Mouse (Mus musculus): ENCODE data around the gene Gm42906. TPM values are rescaled to one million over a fixed set of nuclear protein-coding genes. Genes with fewer than 3 reads are reported as not detected.

Gene Gm42906
- polyA plus RNA-seq, 1 experiment from 2014 or later = not detected

DNA sequence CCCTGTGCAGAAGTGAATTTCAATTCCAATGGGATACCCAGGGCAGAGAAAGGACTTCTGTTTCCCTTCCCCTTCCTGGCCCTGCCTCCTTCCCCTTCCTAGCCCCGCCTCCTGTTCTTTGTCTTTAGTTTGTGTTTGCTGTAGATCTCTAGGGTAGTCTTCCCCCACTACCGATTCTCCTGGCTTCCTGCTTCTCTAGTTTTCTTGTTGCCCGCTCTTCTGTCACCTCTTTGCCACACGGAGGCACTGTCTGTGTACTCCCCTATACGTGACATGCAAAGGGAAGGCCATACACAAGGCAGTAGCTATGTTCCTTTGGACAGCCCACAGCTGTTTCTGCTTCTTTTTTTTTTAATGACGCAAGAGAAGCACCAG lies 371.1 kb downstream of the Gm42906 start:
- Histone ChIP-seq H3K27ac (no peak overlapping the region), H3K4me2 (replicated peaks) (no peak overlapping the region), H3K4me1 (peaks cover 18% of the 10 kb centered on the region), H3K9me3 (peaks cover 6% of the 10 kb centered on the region; the same call in 1 of the 2 replicates), H3K27me3 (replicated peaks) (no peaks in the 10 kb centered on the region), H3K9ac (no peak overlapping the region), H3K4me3 (no peak overlapping the region), H3K36me3 (peaks cover 6% of the 10 kb centered on the region)
- WGBS = 70% methylated on average over 6 of the region's 6 CpGs
- no peak for ATAC-seq (ENCODE audit: low FRiP score, low read depth)

DNA sequence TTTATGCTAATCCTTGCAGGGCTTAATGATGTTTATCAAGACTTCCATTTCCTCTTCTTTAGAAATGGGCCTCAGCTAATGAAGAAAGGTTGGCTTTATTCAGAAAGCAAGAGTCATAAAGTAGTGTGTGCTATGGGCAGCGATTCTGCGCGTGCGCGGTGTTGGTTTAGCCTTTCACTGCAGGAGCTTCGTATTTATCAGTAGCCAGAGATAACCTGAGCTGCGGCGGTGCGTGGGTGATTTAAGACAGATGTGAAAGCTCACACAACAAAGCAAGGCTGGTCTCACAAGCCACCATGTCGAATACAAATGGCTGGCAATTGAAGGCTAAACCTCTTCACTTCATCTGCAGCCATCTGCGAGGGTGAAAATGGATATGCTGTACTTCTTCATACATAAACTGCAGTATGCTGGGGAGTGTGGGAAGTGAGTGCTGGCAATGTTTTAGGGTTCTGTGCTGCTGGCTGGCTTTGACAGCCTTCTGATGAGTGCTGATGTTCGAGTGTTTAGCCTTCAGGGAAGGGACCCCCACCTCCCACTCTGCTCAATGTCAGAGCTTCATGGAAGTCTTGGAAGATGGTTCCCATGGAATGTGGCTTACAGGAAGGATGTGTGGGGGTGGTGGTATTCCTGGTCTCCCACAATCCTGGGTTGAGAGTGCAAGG lies 371.6 kb downstream of the Gm42906 start:
- Histone ChIP-seq H3K4me2 (replicated peaks) (no peak overlapping the region), H3K27ac (0 out of 2 replicates have a peak overlapping the region, but pooled peaks have one; percentile 47), H3K9ac (no peak overlapping the region), H3K36me3 (peaks cover 5% of the 10 kb centered on the region; the same call in 1 of the 2 replicates), H3K4me1 (peaks cover 18% of the 10 kb centered on the region), H3K27me3 (replicated peaks) (no peaks in the 10 kb centered on the region), H3K9me3 (0 out of 2 replicates have a peak, but pooled peaks cover 6% of the 10 kb centered on the region), H3K4me3 (no peak overlapping the region)
- peak; percentile 29; the same call in 1 of the 2 replicates for ATAC-seq (ENCODE audit: low FRiP score, low read depth)
- 69% methylated on average over 12 of the region's 12 CpGs for WGBS

DNA sequence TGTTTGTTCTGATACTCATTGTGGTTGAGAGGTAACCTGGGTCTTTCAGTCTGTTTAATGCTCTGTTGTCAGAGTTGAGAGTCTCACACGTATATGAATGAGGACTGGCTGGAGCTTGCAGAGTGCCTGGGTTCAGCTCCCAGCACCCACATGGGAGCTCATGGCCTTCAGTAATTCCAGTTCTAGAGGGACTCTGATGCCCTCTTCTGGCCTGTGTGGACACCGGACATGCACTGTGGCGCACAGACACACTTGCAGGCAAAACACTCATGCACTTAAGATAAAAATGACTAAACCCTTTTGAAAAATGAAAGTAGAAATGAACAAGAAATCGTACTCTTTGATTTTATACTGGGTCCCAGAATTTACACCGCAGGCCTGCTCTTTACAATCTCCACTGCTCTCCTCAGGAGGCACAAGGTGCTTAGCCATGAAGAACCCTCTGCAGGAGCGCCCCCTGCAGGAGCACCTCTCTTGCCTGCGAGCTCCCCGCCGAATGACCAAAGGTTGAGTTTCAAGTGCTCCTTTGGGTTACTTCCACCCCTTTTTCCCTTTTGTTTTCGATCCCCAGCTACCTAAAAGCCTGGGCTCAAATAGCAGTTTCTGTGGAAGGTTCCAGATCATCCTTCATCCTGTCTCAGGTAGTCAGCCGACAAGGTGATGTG lies 372.4 kb downstream of the Gm42906 start:
- Histone ChIP-seq H3K4me2 (replicated peaks) (no peak overlapping the region), H3K9me3 (0 out of 2 replicates have a peak, but pooled peaks cover 6% of the 10 kb centered on the region), H3K4me1 (peaks cover 16% of the 10 kb centered on the region), H3K36me3 (peaks cover 9% of the 10 kb centered on the region), H3K4me3 (no peak overlapping the region), H3K27me3 (replicated peaks) (no peaks in the 10 kb centered on the region), H3K9ac (no peak overlapping the region), H3K27ac (no peak overlapping the region)
- 93% methylated on average over 11 of the region's 11 CpGs for WGBS
- ATAC-seq (ENCODE audit: low FRiP score, low read depth) = no peak

DNA sequence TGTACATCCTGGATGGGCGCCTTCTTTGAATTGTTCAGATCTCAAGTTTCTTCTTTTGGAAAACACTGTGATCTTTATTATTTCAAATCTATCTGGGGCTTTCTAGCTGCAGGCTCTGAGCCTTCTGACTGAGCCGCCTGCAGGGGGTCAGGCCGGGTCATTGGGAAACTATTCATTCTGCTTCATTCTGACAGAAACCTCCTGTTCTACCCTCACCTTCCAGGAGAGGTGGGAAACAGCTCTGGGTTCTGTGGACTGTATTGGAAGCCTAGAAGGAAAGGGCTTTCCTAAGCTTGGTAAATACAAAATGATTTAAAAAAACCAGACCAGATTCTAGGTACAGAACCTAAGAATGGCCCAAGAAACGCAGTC lies 373.2 kb downstream of the Gm42906 start:
- Histone ChIP-seq H3K27ac (no peak overlapping the region), H3K27me3 (replicated peaks) (no peaks in the 10 kb centered on the region), H3K4me1 (peaks cover 11% of the 10 kb centered on the region), H3K9me3 (0 out of 2 replicates have a peak, but pooled peaks cover 6% of the 10 kb centered on the region), H3K9ac (no peak overlapping the region), H3K4me2 (replicated peaks) (no peak overlapping the region), H3K36me3 (peaks cover 9% of the 10 kb centered on the region), H3K4me3 (no peak overlapping the region)
- no peak for ATAC-seq (ENCODE audit: low FRiP score, low read depth)
- WGBS = 59% methylated on average over 4 of the region's 4 CpGs

DNA sequence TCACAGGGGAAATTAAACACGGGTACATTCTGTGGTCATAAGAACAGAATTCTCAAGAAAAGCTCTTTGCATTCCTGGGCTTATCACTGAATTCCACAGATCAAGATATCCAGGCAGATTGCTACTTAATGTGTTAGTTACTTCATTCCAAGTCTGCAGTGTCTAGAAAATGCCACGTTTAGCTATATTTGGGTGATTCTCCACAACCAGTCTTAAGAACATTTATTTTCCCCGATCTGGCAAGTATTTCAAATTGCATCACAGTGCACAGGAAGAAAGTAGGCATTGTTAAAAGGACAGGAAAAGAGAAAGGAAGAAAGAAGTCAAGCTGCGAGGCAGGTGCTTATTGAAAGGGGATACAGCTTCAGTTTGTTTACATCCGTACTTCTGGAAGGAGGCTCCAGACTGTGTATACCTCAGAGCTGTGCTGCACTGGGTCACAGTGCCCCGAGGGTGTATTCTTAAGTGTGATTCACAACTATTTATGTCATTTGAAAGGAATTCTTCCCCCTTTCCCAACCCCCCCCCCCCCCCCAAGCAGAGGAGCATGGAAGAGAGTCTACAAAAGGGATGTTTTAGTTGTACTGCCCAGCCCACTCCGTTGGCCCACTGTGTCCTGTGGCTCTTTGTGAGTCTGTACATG lies 373.7 kb downstream of the Gm42906 start:
- no peak overlapping the region for H3K4me2 ChIP-seq (replicated peaks)
- no peaks in the 10 kb centered on the region for H3K27me3 ChIP-seq (replicated peaks)
- H3K27ac ChIP-seq = no peak overlapping the region
- H3K36me3 ChIP-seq = peaks cover 9% of the 10 kb centered on the region
- no peak; the same call in 1 of the 2 replicates for ATAC-seq (ENCODE audit: low FRiP score, low read depth)
- no peak overlapping the region for H3K4me3 ChIP-seq
- H3K9ac ChIP-seq = no peak overlapping the region
- 48% methylated on average over 7 of the region's 7 CpGs for WGBS
- peaks cover 11% of the 10 kb centered on the region for H3K4me1 ChIP-seq
- H3K9me3 ChIP-seq = 0 out of 2 replicates have a peak, but pooled peaks cover 6% of the 10 kb centered on the region

DNA sequence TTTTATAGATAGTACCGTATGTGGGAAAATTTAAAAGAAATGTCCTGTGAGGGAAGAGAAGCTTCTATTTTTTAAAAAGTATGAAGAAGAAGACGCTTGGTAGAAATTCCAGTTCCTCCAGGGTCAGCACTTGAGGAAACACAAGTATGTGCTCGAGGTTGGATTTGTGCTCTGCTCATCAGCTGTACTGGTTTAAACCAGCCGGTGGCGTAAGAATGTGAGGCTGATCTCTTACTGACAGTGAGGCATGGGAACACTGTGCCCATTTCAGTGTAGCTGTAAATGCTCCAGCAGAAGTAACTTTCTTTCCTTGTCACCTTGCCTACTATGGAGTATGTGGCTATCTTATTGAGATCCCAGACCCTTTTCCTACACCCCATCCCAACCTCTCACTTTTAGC lies 374.8 kb downstream of the Gm42906 start:
- Histone ChIP-seq H3K36me3 (peaks cover 9% of the 10 kb centered on the region), H3K27me3 (replicated peaks) (no peaks in the 10 kb centered on the region), H3K4me2 (replicated peaks) (no peak overlapping the region), H3K4me3 (no peak overlapping the region), H3K9ac (no peak overlapping the region), H3K4me1 (peaks cover 11% of the 10 kb centered on the region), H3K9me3 (0 out of 2 replicates have a peak, but pooled peaks cover 6% of the 10 kb centered on the region), H3K27ac (no peak overlapping the region)
- ATAC-seq (ENCODE audit: low FRiP score, low read depth) = no peak
- WGBS = 88% methylated on average over 5 of the region's 5 CpGs

DNA sequence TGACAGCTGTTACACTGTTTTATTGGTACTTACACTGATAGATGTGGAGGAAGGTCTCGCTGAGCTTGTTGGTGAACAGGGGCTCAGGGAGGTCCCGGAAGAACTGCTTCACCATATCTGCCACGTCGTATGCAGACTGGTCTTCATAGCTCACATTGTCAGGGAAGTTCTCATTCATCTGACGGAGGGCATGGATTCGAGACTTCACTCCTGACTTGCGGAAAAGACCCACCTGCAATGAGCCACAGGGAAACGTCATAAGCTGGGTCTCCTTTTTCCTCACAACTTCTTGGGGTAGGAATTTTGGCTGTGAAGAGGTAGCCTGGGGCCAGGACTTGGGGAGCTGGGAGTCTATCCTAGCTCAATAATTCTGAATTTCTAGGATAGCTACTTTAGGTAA lies 375.6 kb downstream of the Gm42906 start:
- H3K4me3 ChIP-seq = no peak overlapping the region
- WGBS = 92% methylated on average over 8 of the region's 8 CpGs
- H3K4me2 ChIP-seq (replicated peaks) = no peak overlapping the region
- H3K9ac ChIP-seq = no peak overlapping the region
- H3K27me3 ChIP-seq (replicated peaks) = no peaks in the 10 kb centered on the region
- no peak overlapping the region for H3K27ac ChIP-seq
- peaks cover 9% of the 10 kb centered on the region for H3K36me3 ChIP-seq
- no peak for ATAC-seq (ENCODE audit: low FRiP score, low read depth)
- H3K9me3 ChIP-seq = 0 out of 2 replicates have a peak, but pooled peaks cover 6% of the 10 kb centered on the region
- H3K4me1 ChIP-seq = peaks cover 11% of the 10 kb centered on the region

DNA sequence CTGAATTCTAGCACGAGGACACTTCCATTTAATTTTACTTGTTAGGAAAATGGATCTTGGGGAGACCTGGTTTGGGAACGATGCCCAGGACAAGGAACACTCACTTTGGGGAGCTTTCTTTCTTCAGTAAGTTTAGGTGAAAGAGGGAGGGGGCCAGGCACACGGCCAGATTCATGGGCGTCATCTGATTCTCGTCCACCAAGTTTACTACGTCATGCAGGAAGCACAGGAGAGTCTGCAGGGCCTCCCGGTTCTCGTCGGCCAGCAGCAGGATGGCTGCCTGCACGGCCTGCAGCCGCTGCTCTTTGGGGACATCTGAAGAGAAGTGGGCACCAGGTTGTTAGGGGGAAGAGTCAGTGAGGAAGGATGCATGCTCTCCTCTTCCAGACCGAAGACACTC lies 380.5 kb downstream of the Gm42906 start:
- H3K9ac ChIP-seq = no peak overlapping the region
- ATAC-seq (ENCODE audit: low FRiP score, low read depth) = no peak
- WGBS = 81% methylated on average over 12 of the region's 12 CpGs
- H3K27me3 ChIP-seq (replicated peaks) = no peaks in the 10 kb centered on the region
- no peaks in the 10 kb centered on the region for H3K4me1 ChIP-seq
- H3K27ac ChIP-seq = no peak overlapping the region
- H3K4me2 ChIP-seq (replicated peaks) = no peak overlapping the region
- H3K9me3 ChIP-seq = 0 out of 2 replicates have a peak, but pooled peaks cover 6% of the 10 kb centered on the region
- peaks cover 14% of the 10 kb centered on the region for H3K36me3 ChIP-seq
- no peak overlapping the region for H3K4me3 ChIP-seq

DNA sequence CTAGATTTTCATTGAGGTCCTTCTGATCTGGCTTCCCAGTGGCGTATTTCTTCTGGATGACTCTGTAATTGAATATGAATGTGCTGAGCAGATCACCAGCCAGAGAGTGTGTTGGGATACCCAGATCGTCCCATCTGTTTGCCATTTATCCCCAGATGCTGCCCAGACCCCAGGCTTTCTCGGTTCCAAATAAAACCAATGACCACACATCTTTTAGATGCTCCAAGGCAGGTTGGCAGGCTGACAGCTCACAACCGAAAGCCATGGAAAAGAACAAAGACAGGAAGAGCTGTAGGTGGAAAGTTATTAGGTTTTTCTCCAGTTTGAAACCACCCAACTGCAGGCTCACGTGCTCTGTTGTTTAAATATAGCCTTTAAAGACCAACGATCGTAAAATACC lies 381.0 kb downstream of the Gm42906 start:
- Histone ChIP-seq H3K9me3 (0 out of 2 replicates have a peak, but pooled peaks cover under 1% of the 10 kb centered on the region), H3K4me2 (replicated peaks) (no peak overlapping the region), H3K36me3 (peaks cover 12% of the 10 kb centered on the region), H3K9ac (no peak overlapping the region), H3K4me3 (no peak overlapping the region), H3K4me1 (no peaks in the 10 kb centered on the region), H3K27me3 (replicated peaks) (no peaks in the 10 kb centered on the region), H3K27ac (no peak overlapping the region)
- ATAC-seq (ENCODE audit: low FRiP score, low read depth) = no peak
- 68% methylated on average over 7 of the region's 7 CpGs for WGBS

DNA sequence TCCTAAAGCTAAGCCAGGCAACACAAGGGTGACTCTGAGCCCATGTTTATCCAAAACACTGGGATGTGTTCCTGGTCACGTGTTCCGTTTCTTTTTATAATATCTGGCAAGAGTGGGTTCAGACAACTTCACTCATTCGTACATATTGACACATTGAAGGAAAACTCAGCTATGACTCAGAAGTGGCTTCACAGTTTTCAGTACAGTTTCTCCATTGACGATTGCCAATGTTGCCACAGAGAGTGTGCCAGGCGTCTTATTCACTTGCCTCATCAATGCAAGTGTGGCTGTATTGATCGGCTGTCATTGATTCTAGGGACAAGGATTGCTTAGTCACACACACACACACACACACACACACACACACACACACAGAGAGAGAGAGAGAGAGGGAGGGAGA lies 381.8 kb downstream of the Gm42906 start:
- Histone ChIP-seq H3K36me3 (peaks cover 12% of the 10 kb centered on the region; the same call in 1 of the 2 replicates), H3K4me2 (replicated peaks) (no peak overlapping the region), H3K4me3 (no peak overlapping the region), H3K4me1 (no peaks in the 10 kb centered on the region), H3K9ac (no peak overlapping the region), H3K27ac (no peak overlapping the region), H3K27me3 (replicated peaks) (no peaks in the 10 kb centered on the region), H3K9me3 (no peaks in the 10 kb centered on the region)
- WGBS = 92% methylated on average over 6 of the region's 6 CpGs
- no peak for ATAC-seq (ENCODE audit: low FRiP score, low read depth)

DNA sequence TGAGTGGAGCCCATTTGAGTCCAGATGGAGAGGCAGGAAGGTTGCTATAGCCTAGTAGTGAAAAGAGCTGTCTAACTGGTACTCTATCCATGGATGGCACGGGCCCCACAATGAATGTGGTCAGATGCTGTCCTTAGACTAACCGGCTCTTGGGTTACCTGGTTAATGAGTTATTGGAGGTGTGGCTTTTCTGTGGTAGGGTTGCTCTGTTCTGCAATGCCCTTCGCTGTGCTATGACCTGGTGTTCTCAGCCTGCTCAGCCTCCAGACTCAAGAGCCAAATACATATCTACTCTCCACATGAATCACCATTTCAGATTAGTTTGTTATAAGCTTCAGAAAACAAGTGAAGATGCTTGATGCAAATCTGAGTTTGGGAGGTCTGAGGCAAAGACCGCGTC lies 385.1 kb downstream of the Gm42906 start:
- Histone ChIP-seq H3K9ac (no peak overlapping the region), H3K27ac (no peak overlapping the region), H3K4me2 (replicated peaks) (no peak overlapping the region), H3K36me3 (peaks cover 8% of the 10 kb centered on the region; the same call in 1 of the 2 replicates), H3K4me3 (no peak overlapping the region), H3K4me1 (no peaks in the 10 kb centered on the region), H3K9me3 (no peaks in the 10 kb centered on the region), H3K27me3 (replicated peaks) (no peaks in the 10 kb centered on the region)
- 96% methylated on average over 5 of the region's 5 CpGs for WGBS
- ATAC-seq (ENCODE audit: low FRiP score, low read depth) = no peak

DNA sequence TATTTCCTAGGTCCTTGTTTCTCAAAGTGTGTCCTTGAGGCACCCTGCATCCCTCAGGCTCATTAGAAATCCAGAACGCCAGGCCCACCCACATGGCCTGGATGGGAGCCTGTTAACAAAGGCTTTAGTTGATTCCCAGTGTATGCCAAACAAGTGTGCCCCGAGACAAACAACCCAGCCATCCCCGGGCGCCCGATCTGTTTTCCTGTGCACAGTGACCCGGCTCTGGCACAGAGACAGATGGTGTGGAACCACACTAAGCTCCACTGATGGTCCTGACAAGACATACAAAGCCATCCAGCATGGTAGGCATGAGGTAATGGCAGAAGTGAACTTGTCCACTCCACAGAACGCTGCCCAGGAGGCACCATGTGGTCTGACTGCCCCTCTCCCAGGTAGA lies 390.1 kb downstream of the Gm42906 start:
- H3K4me1 ChIP-seq = no peaks in the 10 kb centered on the region
- 81% methylated on average over 7 of the region's 7 CpGs for WGBS
- peaks cover 3% of the 10 kb centered on the region; the same call in 1 of the 2 replicates for H3K36me3 ChIP-seq
- no peak overlapping the region for H3K9ac ChIP-seq
- H3K4me2 ChIP-seq (replicated peaks) = no peak overlapping the region
- ATAC-seq (ENCODE audit: low FRiP score, low read depth) = no peak
- no peak overlapping the region for H3K4me3 ChIP-seq
- H3K27me3 ChIP-seq (replicated peaks) = no peaks in the 10 kb centered on the region
- no peak overlapping the region for H3K27ac ChIP-seq
- no peaks in the 10 kb centered on the region for H3K9me3 ChIP-seq

Measured in neural tube, embryonic 12.5 days (tissue).